Mouse (Mus musculus): Measurements from ENCODE around the gene Gm10563.

DNA sequence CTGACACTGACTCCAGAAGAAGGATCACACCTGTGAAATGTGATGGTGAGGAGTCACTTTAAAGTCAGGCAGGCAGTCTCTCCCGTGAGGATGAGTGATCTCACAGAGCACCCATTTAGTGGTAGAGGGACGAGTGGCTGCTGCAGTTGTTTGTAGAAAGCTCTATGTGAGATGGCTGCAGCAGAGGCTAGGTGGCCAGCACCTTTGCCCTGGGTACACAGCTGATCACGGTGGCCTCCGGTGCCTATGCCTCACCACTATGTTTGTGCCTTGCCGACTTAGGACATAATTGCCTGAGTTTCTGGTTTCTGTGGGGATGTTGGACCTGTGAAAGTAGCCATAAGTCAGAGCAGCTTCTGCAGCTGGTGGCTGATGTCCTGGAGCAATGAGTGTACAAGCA lies 67.5 kb downstream of the Gm10563 start:
- TF ChIP-seq POLR2A (IDR thresholded peaks at IDR 0.05; ENCODE audit: borderline replicate concordance, low read depth, low read length) (no peak), CTCF (IDR thresholded peaks at IDR 0.05; ENCODE audit: low read depth, low read length) (no peak)
